Mouse (Mus musculus): ENCODE measurements at regions not wholly inside any gene's neighbourhood (a gene's known extent, or its start where the extent isn't known, plus 50 kb on each side); places are given as distances from the start of the nearest gene placed in this dataset.

- DNase-seq (ENCODE audit: low spot score in 2 of 2) = no peak
These were observed 424.0 kb upstream of the Sorcs1 start for GRCm38 (mm10) chr19:51102411-51102810.

GRCm38 (mm10) chr19:51074762-51075161, 396.3 kb upstream of the Sorcs1 start:
- DNase-seq (ENCODE audit: low spot score in 2 of 2) = no peak

- DNase-seq (ENCODE audit: low spot score in 2 of 2) = peak in 1 of 2 experiments; percentile 2
These were observed 381.7 kb upstream of the Sorcs1 start for GRCm38 (mm10) chr19:51059961-51060665.

GRCm38 (mm10) chr19:51043544-51043943, 365.1 kb upstream of the Sorcs1 start:
- DNase-seq (ENCODE audit: low spot score in 2 of 2) = no peak

GRCm38 (mm10) chr19:50994471-50994870, 316.0 kb upstream of the Sorcs1 start:
- DNase-seq (ENCODE audit: low spot score in 2 of 2) = no peak

GRCm38 (mm10) chr19:50971066-50971465, 292.6 kb upstream of the Sorcs1 start:
- DNase-seq (ENCODE audit: low spot score in 2 of 2) = no peak

- DNase-seq (ENCODE audit: low spot score in 2 of 2) = no peak
These were observed 283.5 kb upstream of the Sorcs1 start for GRCm38 (mm10) chr19:50961910-50962309.

GRCm38 (mm10) chr19:50945006-50945405, 266.6 kb upstream of the Sorcs1 start:
- peak; percentile 0 to 12 for DNase-seq (ENCODE audit: low spot score in 2 of 2)

- DNase-seq (ENCODE audit: low spot score in 2 of 2) = no peak
These were observed 233.2 kb upstream of the Sorcs1 start for GRCm38 (mm10) chr19:50911646-50912045.

GRCm38 (mm10) chr19:50910674-50911073, 232.2 kb upstream of the Sorcs1 start:
- no peak for DNase-seq (ENCODE audit: low spot score in 2 of 2)

GRCm38 (mm10) chr19:50908751-50909150, 230.3 kb upstream of the Sorcs1 start:
- DNase-seq (ENCODE audit: low spot score in 2 of 2) = no peak

- no peak for DNase-seq (ENCODE audit: low spot score in 2 of 2)
These were observed 215.3 kb upstream of the Sorcs1 start for GRCm38 (mm10) chr19:50893755-50894154.

GRCm38 (mm10) chr19:50872661-50873060, 194.2 kb upstream of the Sorcs1 start:
- DNase-seq (ENCODE audit: low spot score in 2 of 2) = no peak

GRCm38 (mm10) chr19:50872144-50872543, 193.7 kb upstream of the Sorcs1 start:
- DNase-seq (ENCODE audit: low spot score in 2 of 2) = no peak

GRCm38 (mm10) chr19:50854854-50855253, 176.4 kb upstream of the Sorcs1 start:
- no peak for DNase-seq (ENCODE audit: low spot score in 2 of 2)

- DNase-seq (ENCODE audit: low spot score in 2 of 2) = no peak
These were observed 162.1 kb upstream of the Sorcs1 start for GRCm38 (mm10) chr19:50840499-50840898.

All from right cerebral cortex, postnatal 36 days (tissue).